Mouse (Mus musculus): ENCODE results near the gene Ablim2. TPM values are rescaled to one million over a fixed set of nuclear protein-coding genes. Genes with fewer than 3 reads are reported as not detected.

Gene Ablim2
- polyA plus RNA-seq, 1 experiment from 2014 or later: 0.98 TPM

DNA sequence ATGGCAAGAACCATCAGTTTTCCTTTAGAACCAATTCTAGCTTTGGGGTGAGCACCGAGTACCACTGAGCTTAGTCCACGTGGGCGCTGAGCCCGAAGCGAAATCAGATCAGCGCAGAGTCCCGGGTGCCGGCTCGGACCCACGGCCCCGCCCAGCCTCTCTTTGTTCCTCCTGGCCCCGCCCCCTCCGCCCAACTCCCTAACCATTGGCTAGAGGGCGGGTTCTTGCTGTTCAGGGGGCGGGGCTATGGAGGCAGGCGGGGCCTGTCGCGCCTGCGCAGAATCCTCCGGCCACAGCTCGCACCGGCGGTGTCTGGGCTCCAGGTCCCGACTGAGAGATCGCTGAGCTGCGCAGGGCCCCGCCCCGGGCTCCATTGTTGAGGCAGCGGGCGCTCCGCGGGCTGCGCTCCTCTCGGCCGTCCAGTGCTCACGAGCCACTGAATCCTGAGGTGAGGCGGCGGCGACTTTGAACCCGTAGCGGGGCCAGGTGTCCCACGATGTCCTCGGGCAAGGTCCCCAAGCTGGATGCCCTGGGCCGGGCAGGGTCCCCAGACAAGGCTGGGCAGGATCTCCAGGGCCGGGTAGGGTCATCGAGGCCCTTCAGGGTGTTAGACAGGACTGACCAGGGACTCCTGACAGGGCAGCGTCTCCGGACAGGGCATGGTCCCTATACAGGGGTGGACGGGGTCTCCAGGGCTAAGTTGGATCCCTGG is 135.6 kb downstream of the Ablim2 start, which contains the start of gene Afap1:
Afap1 (plus strand) TSS at position 227 of the 712 bp plus-strand sequence.
- DNase-seq (ENCODE audit: low read depth, low spot score) (peak; percentile 88), ATAC-seq (peak; percentile 86)
- no peaks in the 10 kb centered on the region for H3K27me3 ChIP-seq
- CTCF ChIA-PET: interaction anchor here (0.9 to 12.4 kb wide), 3 partner anchors 12 to 80 kb away, joined by 4 to 125 read pairs (median 15); no protein-coding TSS in a partner anchor
- no peak for TF ChIP-seq CTCF (IDR thresholded peaks at IDR 0.05)
- in situ Hi-C loops (cut with MboI; ENCODE audit: low pct_unique_long_range_greater_than_20kb): loop anchor here (10.0 kb wide), 1 partner anchor 52 kb away; no protein-coding TSS in a partner anchor
- POLR2A ChIA-PET: interaction anchor here (0.6 to 1.4 kb wide), 4 partner anchors 11 to 55 kb away, joined by 3 to 8 read pairs (median 4); no protein-coding TSS in a partner anchor

DNA sequence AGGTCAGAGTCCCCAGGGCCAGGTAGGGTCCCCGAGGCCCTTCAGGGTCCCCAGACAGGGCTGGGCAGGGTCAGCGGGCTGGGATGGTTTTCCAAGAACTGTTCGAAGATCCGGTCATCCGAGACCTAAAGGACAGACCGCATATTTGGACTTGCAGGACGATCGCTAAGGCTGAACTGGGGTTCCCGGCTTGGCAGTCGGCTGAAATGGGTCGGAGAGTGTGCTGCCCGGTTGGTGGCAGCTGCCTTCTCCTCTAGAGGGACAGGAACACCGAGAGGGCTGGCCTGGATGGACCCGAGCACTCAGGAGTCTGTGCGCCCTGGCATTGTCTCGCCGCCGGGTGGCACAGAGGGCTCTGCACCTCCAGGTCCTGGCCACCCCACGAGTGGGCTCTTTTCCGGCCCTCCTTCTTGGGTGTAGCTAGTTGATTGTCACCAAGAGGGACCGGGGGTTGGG is 136.2 kb downstream of the Ablim2 start:
- ChIA-PET CTCF (interaction anchor here (2.8 to 12.4 kb wide), 2 partner anchors 11 to 79 kb away, joined by 15 to 125 read pairs; no protein-coding TSS in a partner anchor), POLR2A (interaction anchor here (0.6 to 1.4 kb wide), 4 partner anchors 10 to 54 kb away, joined by 3 to 8 read pairs (median 4); no protein-coding TSS in a partner anchor)
- no peaks in the 10 kb centered on the region for H3K27me3 ChIP-seq
- no peak for DNase-seq (ENCODE audit: low read depth, low spot score)
- in situ Hi-C loops (cut with MboI; ENCODE audit: low pct_unique_long_range_greater_than_20kb): loop anchor here (10.0 kb wide), 1 partner anchor 51 kb away; no protein-coding TSS in a partner anchor
- TF ChIP-seq CTCF (IDR thresholded peaks at IDR 0.05): no peak
- ATAC-seq: peak; percentile 45

DNA sequence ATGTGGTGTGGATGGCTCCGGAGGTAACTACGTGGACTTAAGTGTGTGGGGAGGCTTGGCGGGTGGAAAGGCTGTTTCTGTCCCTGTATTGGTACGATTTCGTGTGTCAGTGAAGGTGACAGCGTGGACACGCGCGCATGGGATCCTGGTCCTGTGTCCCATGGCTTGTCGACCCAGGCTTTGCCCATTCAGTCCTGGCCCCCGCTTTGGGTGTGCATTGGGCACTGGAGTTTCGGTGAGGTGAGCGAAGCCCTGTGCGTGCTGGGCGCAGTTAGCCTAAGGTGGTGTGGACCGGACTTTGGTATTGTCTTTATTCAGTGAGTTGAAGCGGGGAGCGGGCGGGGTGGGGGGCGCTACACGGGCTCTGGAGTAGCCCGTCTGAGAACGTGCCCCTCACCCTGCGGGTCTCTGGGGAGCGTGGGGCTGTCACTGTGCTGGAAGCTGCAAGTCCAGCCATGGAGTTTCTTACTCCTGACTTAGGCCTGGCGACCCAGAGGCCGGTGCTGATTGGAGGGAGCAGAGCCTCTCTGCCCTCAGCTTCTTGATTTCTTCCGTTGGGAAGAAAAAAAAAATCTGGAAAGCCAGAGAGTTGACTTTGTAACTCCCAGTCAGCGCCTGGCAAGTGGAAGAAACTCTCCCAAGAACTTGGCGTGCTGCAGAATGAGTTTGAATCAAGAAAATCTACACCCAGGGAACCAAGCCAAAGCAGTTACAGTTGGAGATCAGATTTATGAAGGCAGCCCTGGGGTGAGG is 136.8 kb downstream of the Ablim2 start:
- no peak for TF ChIP-seq CTCF (IDR thresholded peaks at IDR 0.05)
- ATAC-seq (no peak), DNase-seq (ENCODE audit: low read depth, low spot score) (no peak)
- ChIA-PET POLR2A (interaction anchor here (1.1 to 1.6 kb wide), 3 partner anchors 11 to 76 kb away, joined by 3 to 5 read pairs (median 3); no protein-coding TSS in a partner anchor), CTCF (interaction anchor here (2.8 to 12.4 kb wide), 2 partner anchors 11 to 78 kb away, joined by 15 to 125 read pairs; no protein-coding TSS in a partner anchor)
- in situ Hi-C loops (cut with MboI; ENCODE audit: low pct_unique_long_range_greater_than_20kb): loop anchor here (10.0 kb wide), 1 partner anchor 50 kb away; no protein-coding TSS in a partner anchor
- no peaks in the 10 kb centered on the region for H3K27me3 ChIP-seq

DNA sequence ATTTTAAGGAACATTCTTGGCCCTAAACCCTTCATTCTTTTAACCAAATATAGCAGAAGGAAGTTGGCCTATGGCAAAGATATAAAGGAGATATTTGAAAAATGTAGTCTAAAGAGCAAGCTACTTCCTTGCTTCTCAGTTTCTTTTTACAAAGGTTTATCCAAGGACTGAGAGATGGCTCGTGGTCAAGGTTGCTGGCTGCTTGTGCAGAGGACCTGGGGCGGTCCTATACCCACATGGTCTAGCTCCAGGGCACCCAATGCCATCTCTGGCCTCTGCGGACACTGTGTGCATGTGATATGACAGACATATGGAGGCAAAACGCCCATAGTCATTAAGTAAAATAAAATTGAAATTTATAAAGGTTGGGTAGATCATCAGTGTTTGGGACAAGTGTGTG is 138.2 kb downstream of the Ablim2 start:
- DNase-seq (ENCODE audit: low read depth, low spot score): no peak
- in situ Hi-C loops (cut with MboI; ENCODE audit: low pct_unique_long_range_greater_than_20kb): loop anchor here (10.0 kb wide), 1 partner anchor 49 kb away; no protein-coding TSS in a partner anchor
- ATAC-seq: no peak
- ChIA-PET CTCF (interaction anchor here (1.4 to 12.4 kb wide), 3 partner anchors 9 to 77 kb away, joined by 4 to 125 read pairs (median 15); no protein-coding TSS in a partner anchor), POLR2A (interaction anchor here (1.6 kb wide), 1 partner anchor 72 kb away, joined by 3 read pairs; no protein-coding TSS in a partner anchor)
- no peaks in the 10 kb centered on the region for H3K27me3 ChIP-seq
- TF ChIP-seq CTCF (IDR thresholded peaks at IDR 0.05): no peak

DNA sequence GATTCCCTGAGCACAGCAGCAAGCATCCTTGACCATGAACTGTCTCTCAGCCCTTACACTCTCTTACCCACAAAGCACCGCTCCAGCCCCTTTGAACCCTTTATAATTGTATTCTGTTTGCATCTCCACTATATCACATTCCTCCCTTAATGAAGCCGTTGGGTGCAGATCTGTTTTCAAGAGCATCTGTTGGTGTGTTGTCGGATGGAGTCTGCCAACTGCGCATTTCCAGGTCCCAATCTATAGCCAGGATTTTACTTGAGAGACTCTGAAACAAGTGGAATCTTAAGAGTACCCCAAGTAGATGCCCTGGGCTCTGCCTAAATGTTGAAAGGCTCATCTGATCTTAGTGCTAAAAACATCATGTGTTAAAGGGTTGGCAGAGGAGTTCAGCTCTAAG is 138.9 kb downstream of the Ablim2 start:
- CTCF ChIA-PET: no interaction called here
- DNase-seq (ENCODE audit: low read depth, low spot score) (no peak), ATAC-seq (no peak)
- TF ChIP-seq CTCF (IDR thresholded peaks at IDR 0.05): no peak
- POLR2A ChIA-PET: no interaction called here
- no peaks in the 10 kb centered on the region for H3K27me3 ChIP-seq
- in situ Hi-C loops (cut with MboI; ENCODE audit: low pct_unique_long_range_greater_than_20kb): loop anchor here (10.0 kb wide), 1 partner anchor 48 kb away; no protein-coding TSS in a partner anchor

DNA sequence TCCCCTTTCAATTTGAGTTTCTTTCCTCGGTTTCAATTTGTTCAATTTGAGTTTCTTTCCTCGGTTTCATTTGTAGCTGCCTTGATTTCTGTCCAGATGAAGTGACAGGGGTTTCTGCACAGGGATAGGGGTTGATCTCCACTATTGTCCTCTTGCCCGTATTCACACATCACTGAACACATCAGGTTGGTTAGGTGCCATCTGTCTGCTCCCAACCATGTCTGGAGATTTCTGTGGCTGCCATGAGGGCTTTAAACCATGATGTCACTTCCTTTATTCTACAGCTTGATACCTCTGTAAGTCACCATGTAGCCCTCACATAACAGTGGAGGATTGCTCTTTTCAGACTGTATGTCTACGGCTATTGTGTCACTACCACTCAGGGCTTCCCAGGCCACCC is 139.5 kb downstream of the Ablim2 start:
- TF ChIP-seq CTCF (IDR thresholded peaks at IDR 0.05): no peak
- ChIA-PET CTCF (interaction anchor here (1.2 kb wide), 1 partner anchor 77 kb away, joined by 3 read pairs; no protein-coding TSS in a partner anchor), POLR2A (no interaction called here)
- no peak for DNase-seq (ENCODE audit: low read depth, low spot score)
- no peaks in the 10 kb centered on the region for H3K27me3 ChIP-seq
- no peak for ATAC-seq
- in situ Hi-C loops (cut with MboI; ENCODE audit: low pct_unique_long_range_greater_than_20kb): loop anchor here (10.0 kb wide), 1 partner anchor 48 kb away; no protein-coding TSS in a partner anchor

DNA sequence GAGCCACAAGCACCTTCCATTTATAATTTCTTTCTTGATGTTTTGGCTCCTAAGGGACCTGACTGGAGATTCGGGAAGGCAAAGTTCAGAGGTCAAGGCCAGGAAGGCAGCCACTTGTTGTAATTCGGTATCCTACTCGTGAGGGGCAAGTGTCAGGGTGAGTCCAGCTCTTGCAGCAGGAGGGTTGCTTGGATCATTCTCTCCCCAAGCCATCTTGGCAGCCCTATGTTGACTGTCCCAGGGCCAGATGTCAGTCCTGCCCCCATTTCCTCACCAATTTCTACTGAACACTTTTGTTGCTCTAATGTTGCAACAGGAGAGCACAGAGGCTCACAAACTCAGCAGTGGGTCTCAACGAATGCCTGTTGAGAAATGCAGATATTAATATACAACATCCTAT is 140.4 kb downstream of the Ablim2 start:
- ATAC-seq (no peak), DNase-seq (ENCODE audit: low read depth, low spot score) (no peak)
- POLR2A ChIA-PET: no interaction called here
- CTCF ChIA-PET: interaction anchor here (1.2 kb wide), 1 partner anchor 76 kb away, joined by 3 read pairs; no protein-coding TSS in a partner anchor
- H3K27me3 ChIP-seq: no peaks in the 10 kb centered on the region
- TF ChIP-seq CTCF (IDR thresholded peaks at IDR 0.05): no peak
- in situ Hi-C loops (cut with MboI; ENCODE audit: low pct_unique_long_range_greater_than_20kb): loop anchor here (10.0 kb wide), 1 partner anchor 47 kb away; no protein-coding TSS in a partner anchor

DNA sequence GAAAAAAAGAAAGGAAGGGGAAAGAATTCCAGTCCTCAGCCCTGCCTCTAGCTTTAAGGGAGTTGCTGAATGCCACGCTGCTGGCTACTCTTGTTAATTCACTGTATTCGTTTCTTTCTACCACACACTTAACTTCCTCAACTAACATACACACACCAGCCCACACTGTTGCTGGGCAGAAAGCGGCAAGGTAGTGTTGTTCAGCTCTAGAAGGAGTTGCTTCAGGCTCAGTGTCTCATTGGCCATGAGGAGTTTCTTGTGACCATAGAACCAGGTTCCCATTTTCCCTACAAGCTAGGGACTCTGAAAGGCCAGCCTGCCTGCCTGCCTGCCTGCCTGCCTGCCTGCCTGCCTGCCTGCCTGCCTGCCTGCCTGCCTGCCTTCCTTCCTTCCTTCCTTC is 141.3 kb downstream of the Ablim2 start:
- no peak for TF ChIP-seq CTCF (IDR thresholded peaks at IDR 0.05)
- CTCF ChIA-PET: no interaction called here
- DNase-seq (ENCODE audit: low read depth, low spot score) (no peak), ATAC-seq (no peak)
- H3K27me3 ChIP-seq: no peaks in the 10 kb centered on the region
- POLR2A ChIA-PET: no interaction called here
- in situ Hi-C loops (cut with MboI; ENCODE audit: low pct_unique_long_range_greater_than_20kb): loop anchor here (10.0 kb wide), 1 partner anchor 46 kb away; no protein-coding TSS in a partner anchor

DNA sequence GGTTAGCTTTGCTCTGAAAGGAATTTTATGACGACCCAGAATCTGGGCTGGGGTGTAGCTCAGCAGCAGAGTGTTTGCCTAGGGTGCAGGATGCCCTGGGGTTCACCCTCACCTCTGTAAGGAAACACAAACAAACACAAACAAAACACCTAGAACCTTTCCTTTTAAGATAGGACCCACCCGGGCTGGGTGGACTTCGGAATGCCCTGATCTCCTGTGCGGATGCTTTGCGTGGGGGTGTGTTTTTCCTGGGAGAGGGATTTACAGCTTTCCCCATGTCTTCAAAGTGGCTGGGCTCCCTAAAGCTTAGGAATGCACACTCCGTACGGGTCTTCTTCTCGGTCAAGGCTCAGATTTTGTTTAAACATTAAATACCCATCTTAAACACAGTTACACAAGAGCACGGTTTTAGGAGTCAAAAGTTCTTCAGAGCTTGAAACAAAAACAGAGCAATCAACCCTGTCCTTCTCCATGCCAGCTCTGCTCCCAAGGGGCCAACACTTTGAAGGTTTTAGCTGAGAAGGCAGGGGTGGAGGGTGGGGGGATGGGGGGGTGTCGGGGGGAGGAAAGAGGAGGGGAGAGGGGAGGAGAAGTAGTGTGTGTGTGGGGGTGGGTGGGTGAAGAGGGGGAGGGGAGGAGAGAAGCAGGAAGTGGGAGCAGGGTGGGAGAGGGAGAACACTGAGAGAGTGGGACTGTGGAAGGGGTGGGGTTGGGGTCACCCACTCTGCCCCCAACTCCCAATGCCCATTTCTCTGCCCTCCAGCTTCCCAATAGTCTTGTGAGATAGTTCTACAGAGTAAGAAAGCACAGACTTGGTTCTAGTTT is 142.9 kb downstream of the Ablim2 start:
- H3K27me3 ChIP-seq: no peaks in the 10 kb centered on the region
- ChIA-PET CTCF (interaction anchor here (0.6 to 3.0 kb wide), 5 partner anchors 12 to 73 kb away, joined by 3 to 8 read pairs (median 4); no protein-coding TSS in a partner anchor), POLR2A (interaction anchor here (1.6 kb wide), 1 partner anchor 47 kb away, joined by 4 read pairs; no protein-coding TSS in a partner anchor)
- TF ChIP-seq CTCF (IDR thresholded peaks at IDR 0.05): no peak
- in situ Hi-C loops (cut with MboI; ENCODE audit: low pct_unique_long_range_greater_than_20kb): no loop called here
- DNase-seq (ENCODE audit: low read depth, low spot score) (no peak), ATAC-seq (peak; percentile 20)
